Mouse (Mus musculus) stomach, postnatal 0 days (tissue): ENCODE data around the gene Ddx58. TPM values are rescaled to one million over a fixed set of nuclear protein-coding genes. Genes with fewer than 3 reads are reported as not detected.

Experiments used
- ATAC-seq: fragments of 200-750 bp; cut with Nextera tagmentation; 2 replicates; pipeline ENCODE4 v1.8.0; 2017; ENCODE audit not compliant: low FRiP score, low TSS enrichment
- DNase-seq: peaks from one replicate; pipeline ENCODE4 v3.0.0-alpha.2; 2016; ENCODE audit warnings: low spot score
- H3K27ac ChIP-seq: fragments of 300-500 bp; sonication (generic); replicated peaks from 2 replicates; pipeline ENCODE4 v1.5.1; 2014; ENCODE audit warnings: mild to moderate bottlenecking, control low read depth
- H3K27me3 ChIP-seq: fragments of 300-500 bp; sonication (generic); 2 replicates; pipeline ENCODE4 v1.6.1; 2014; ENCODE audit warnings: low read length; ENCODE audit not compliant: control insufficient read depth, insufficient read depth
- H3K36me3 ChIP-seq: fragments of 300-500 bp; sonication (generic); 2 replicates; pipeline ENCODE4 v1.6.1; 2014; ENCODE audit warnings: low read length, mixed read lengths; ENCODE audit not compliant: control insufficient read depth, insufficient read depth
- H3K4me1 ChIP-seq: fragments of 300-500 bp; sonication (generic); replicated peaks from 2 replicates; pipeline ENCODE4 v1.6.1; 2014; ENCODE audit warnings: antibody characterized with exemption; ENCODE audit not compliant: control insufficient read depth, insufficient read depth
- H3K4me2 ChIP-seq: fragments of 300-500 bp; sonication (generic); replicated peaks from 2 replicates; pipeline ENCODE4 v1.6.1; 2014; ENCODE audit warnings: low read depth, mild to moderate bottlenecking, control low read depth, moderate library complexity
- H3K4me3 ChIP-seq: fragments of 300-500 bp; sonication (generic); 2 replicates; pipeline ENCODE4 v1.5.1; 2014; ENCODE audit warnings: low read depth, low read length, control low read depth
- H3K9ac ChIP-seq: fragments of 300-500 bp; sonication (generic); 2 replicates; pipeline ENCODE4 v1.6.1; 2014; ENCODE audit warnings: mild to moderate bottlenecking, low read length, control low read depth, mixed read lengths
- H3K9me3 ChIP-seq: fragments of 300-500 bp; sonication (generic); 2 replicates; pipeline ENCODE4 v1.6.1; 2016; ENCODE audit warnings: low read length; ENCODE audit not compliant: control insufficient read depth
- CTCF ChIP-seq: IDR thresholded peaks from 2 replicates; pipeline ENCODE4 v1.5.1; 2016; ENCODE audit warnings: antibody characterized with exemption, low read depth, mild to moderate bottlenecking, moderate library complexity
- EP300 ChIP-seq: optimal IDR thresholded peaks from 2 replicates; pipeline ENCODE3; 2016; ENCODE audit warnings: antibody characterized with exemption
- WGBS: fragments of 180-500 bp; shearing (Covaris S2); extraction: QIAGEN DNeasy Blood & Tissue Kit; methylation state at CpG from one replicate; pipeline ENCODE4 v1.1.7; 2014; 5-methylcytosine and 5-hydroxymethylcytosine counted together
- polyA plus RNA-seq: library from polyadenylated mRNA; unstranded; fragments of >200 nt; fragmentation: Nextera tagmentation; extraction: Ambion mirVana; gene quantifications from 2 replicates; pipeline ENCODE4 v1.2.1, GENCODE M21; 2015

The Ddx58 gene
- polyA plus RNA-seq, 1 experiment from 2014 or later, result 5.9 TPM

DNA sequence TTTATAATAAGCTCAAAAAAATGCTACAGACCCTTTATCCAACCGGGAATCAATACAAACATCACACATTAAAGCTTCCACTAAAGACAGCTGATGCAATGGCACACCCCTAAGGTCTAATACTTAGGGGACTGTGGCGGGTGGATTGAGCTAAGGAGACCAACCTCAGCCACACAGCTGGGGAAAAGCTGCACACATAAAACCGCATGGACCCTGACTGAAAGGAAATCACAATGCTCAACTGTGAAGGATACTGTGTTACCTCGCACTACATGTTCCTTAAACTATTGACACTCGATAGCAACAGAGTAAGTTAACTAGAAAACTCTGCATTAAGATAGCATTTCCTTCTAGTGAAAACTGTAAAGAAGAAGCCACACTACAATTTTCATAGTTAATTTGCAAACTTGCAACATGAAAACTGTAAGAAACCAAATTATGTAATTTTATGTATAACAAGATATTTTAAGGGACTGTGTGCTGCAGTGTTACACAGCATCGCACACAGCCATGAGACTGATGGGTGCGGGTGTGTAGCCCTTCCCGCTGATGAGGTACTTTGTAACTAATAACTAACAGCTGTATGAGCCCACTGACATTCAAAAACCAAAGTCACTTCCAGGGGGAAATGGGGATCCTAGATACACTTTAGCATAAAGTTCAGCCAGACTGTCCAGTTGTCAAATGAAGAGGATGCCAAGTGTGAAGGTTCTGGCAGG, 14.9 kb upstream of the Ddx58 start:
- no peaks in the 10 kb centered on the region for H3K9me3 ChIP-seq

DNA sequence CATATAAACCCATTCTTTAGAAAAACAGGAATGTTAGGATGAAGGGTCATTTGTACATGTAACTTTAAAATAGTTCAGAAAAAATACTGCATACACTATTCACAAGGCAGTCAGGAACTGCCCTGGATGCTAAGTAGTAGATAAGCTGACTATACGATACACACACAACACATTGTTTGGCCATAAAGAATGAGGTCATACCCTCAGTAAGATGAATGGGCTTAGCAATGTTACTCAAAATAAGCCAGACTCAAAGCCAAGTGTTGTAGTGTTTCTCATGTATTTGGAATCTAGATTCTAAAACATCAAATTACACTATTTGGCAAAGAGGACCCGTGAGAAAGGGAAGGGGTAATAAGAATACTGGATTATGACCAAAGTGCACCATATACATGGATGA, 14.1 kb upstream of the Ddx58 start:
- no peak for ATAC-seq
- DNase-seq, result no peak
- no peak for TF ChIP-seq EP300
- no peak for TF ChIP-seq CTCF
- no peaks in the 10 kb centered on the region for H3K4me1 ChIP-seq
- no peaks in the 10 kb centered on the region for H3K36me3 ChIP-seq
- no peak overlapping the region for H3K27ac ChIP-seq
- no peaks in the 10 kb centered on the region for H3K9me3 ChIP-seq
- no peak overlapping the region for H3K9ac ChIP-seq
- 50% methylated on average over 2 of the region's 2 CpGs for WGBS
- no peaks in the 10 kb centered on the region for H3K27me3 ChIP-seq
- no peak overlapping the region for H3K4me2 ChIP-seq
- no peak overlapping the region for H3K4me3 ChIP-seq

More for the DNA sequence above, 14.9 kb upstream of the Ddx58 start:
- Histone ChIP-seq H3K36me3 (no peaks in the 10 kb centered on the region), H3K4me3 (no peak overlapping the region), H3K4me1 (no peaks in the 10 kb centered on the region), H3K27ac (no peak overlapping the region), H3K9ac (no peak overlapping the region), H3K27me3 (no peaks in the 10 kb centered on the region), H3K4me2 (no peak overlapping the region)
- no peak for DNase-seq
- no peak for TF ChIP-seq EP300
- TF ChIP-seq CTCF, result no peak
- no peak for ATAC-seq
- 77% methylated on average over 8 of the region's 8 CpGs for WGBS

DNA sequence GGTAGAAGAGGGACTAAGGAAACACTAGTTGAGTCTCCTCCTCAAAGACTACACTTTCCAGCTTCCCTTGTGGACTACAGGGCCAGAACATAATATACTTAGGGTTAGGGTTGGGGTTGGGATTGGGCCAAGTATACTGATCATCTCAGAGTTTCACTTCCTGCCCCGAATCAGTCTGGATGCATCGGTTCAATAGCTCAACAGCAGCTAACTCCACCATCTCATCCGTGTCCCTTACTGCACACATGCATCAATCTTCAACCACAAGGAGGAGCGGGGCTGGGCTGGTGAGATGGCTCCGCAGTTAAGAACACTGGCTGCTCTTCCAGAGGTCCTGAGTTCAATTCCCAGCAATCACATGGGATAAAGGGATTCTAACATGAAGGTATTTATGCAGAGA, 11.4 kb upstream of the Ddx58 start:
- DNase-seq (no peak), ATAC-seq (no peak)
- no peaks in the 10 kb centered on the region for H3K36me3 ChIP-seq
- H3K27me3 ChIP-seq, result no peaks in the 10 kb centered on the region
- no peak overlapping the region for H3K27ac ChIP-seq
- WGBS, result 83% methylated on average over 5 of the region's 5 CpGs
- no peak overlapping the region for H3K4me3 ChIP-seq
- no peak overlapping the region for H3K4me2 ChIP-seq
- H3K9ac ChIP-seq, result no peak overlapping the region
- H3K9me3 ChIP-seq, result no peaks in the 10 kb centered on the region
- no peaks in the 10 kb centered on the region for H3K4me1 ChIP-seq
- TF ChIP-seq CTCF, result no peak
- TF ChIP-seq EP300, result no peak

DNA sequence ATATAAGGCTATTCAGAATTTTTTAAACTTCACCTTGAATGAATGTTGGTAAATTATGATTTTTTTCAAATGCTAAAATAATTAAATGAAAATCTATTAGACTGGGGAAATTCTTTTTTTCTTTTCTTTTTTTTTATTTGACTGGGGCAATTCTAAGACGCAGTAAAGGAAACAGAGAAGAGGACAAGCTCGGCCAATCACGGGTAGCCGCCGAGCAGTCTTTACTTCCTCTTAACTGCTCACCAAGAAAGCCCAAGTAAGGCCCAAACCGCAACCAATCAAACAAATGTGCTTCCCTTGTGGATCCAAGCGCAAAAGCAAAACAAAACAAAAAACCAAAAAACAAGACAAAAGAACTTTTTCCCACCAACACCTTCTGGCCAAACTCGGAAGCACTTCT, 4.4 kb upstream of the Ddx58 start:
- DNase-seq (no peak), ATAC-seq (no peak)
- TF ChIP-seq EP300, result no peak
- WGBS, result 79% methylated on average over 8 of the region's 8 CpGs
- no peaks in the 10 kb centered on the region for H3K36me3 ChIP-seq
- 0 out of 2 replicates have a peak, but pooled peaks cover 2% of the 10 kb centered on the region for H3K4me1 ChIP-seq
- no peak overlapping the region for H3K9ac ChIP-seq
- no peaks in the 10 kb centered on the region for H3K27me3 ChIP-seq
- H3K9me3 ChIP-seq, result no peaks in the 10 kb centered on the region
- H3K27ac ChIP-seq, result no peak overlapping the region
- H3K4me3 ChIP-seq, result no peak overlapping the region
- no peak overlapping the region for H3K4me2 ChIP-seq

DNA sequence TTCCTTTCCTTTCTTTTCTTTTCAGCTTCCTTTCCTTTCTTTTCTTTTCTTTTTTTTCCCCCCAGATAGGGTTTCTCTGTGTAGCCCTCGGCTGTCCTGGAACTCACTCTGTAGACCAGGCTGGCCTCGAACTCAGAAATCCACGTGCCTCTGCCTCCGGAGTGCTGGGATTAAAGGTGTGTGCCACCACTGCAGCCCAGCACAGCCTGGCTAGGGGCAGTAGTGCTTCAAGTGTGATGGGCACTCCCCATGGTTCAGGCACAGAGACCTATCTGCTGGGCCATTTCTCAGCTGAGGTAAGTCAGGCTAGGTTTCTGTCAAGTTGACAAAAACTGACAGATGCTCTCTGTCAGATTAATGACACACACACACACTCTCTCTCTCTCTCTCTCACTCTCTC, 3.4 kb upstream of the Ddx58 start:
- 86% methylated on average over 4 of the region's 4 CpGs for WGBS
- Histone ChIP-seq H3K4me2 (no peak overlapping the region), H3K4me3 (no peak overlapping the region), H3K9ac (no peak overlapping the region), H3K36me3 (no peaks in the 10 kb centered on the region), H3K27me3 (no peaks in the 10 kb centered on the region), H3K9me3 (no peaks in the 10 kb centered on the region), H3K27ac (no peak overlapping the region), H3K4me1 (0 out of 2 replicates have a peak, but pooled peaks cover 2% of the 10 kb centered on the region)
- DNase-seq (no peak), ATAC-seq (no peak)
- TF ChIP-seq EP300 (no peak), CTCF (no peak)

DNA sequence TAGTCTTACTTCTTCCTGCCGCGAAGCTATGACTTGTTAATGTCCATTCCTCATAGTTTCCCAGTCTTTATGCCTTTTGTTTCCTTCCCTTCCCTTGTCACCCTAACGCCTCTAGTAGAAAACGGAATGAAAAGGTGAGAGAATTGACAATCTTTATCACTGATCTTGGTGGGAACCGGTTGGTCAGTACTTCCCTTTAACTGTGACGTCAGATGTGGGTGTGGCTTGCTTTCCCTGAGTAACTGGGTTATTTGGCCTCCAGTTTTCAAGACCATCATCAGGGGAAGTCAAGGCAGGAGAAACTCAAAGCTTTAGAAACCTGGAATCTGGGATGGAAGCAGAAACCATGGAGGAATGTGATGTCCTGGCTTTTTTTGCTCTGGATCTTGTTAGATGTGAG, 2.3 kb upstream of the Ddx58 start:
- ATAC-seq, result no peak
- no peak overlapping the region for H3K4me2 ChIP-seq
- 39% methylated on average over 6 of the region's 6 CpGs for WGBS
- no peaks in the 10 kb centered on the region for H3K36me3 ChIP-seq
- H3K4me3 ChIP-seq, result no peak overlapping the region
- H3K4me1 ChIP-seq, result 0 out of 2 replicates have a peak, but pooled peaks cover 2% of the 10 kb centered on the region
- H3K9me3 ChIP-seq, result no peaks in the 10 kb centered on the region
- H3K9ac ChIP-seq, result no peak overlapping the region
- no peaks in the 10 kb centered on the region for H3K27me3 ChIP-seq
- H3K27ac ChIP-seq, result no peak overlapping the region
- DNase-seq, result no peak
- TF ChIP-seq CTCF (no peak), EP300 (no peak)
